Mouse (Mus musculus) adrenal gland, adult (tissue): ENCODE results near the gene Ssxb5.
"Not testable (repeated sequence)": the region's sequence is repeated elsewhere in the genome, so short reads cannot be mapped to it uniquely, and the experiment has no call there.

ENCODE experiments used
- DNase-seq, 2 experiments: peaks; one replicate each; pipeline ENCODE4 v3.0.0; 2022 to 2023; ENCODE audit warnings: low spot score in 1 of 2; ENCODE audit not compliant: inconsistent age in 2 of 2

Gene Ssxb5

DNA sequence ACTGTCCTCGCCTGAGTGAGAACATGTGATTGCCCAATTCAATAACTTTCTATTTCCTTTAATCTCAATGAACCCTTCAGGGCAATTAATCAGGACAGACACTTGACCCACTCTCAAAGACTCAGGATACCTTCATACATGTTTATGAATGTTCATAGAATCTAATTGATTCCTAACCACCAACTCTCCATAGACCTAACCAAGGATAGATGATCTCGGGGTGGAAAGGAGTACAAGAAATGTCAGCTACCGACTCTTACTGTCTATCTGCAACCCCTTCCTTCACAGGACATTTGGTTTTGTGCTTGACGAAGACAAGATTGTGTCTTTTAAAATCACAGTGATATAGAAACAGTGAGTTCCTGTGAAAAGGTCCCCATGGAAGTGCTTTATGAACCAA lies at the start of gene Ssxb5:
TSS of gene Ssxb5 (plus strand) at position 301 of the 400 bp plus-strand sequence.
- DNase-seq = not testable (repeated sequence)

DNA sequence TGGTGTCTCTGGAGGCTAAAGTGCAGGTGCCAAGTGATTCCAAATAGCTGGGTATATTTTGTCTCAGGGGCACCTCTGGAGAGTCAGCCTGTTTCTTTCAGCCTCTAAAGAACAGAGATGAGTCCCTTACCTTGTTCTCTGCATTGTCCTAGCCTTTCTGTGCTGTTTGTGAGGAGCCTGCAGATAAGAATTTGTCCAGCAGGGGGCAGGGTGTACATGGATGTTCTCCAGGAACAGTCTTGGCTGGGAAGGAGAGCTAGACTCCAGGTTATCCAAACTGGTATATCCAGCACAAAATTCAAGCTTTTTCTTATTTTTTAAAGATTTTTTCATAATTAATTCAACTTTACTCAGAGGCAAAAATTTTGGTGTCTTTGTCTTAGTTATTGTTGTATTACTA lies 28.6 kb downstream of the Ssxb5 start:
- DNase-seq = peak; percentile 16 to 69

DNA sequence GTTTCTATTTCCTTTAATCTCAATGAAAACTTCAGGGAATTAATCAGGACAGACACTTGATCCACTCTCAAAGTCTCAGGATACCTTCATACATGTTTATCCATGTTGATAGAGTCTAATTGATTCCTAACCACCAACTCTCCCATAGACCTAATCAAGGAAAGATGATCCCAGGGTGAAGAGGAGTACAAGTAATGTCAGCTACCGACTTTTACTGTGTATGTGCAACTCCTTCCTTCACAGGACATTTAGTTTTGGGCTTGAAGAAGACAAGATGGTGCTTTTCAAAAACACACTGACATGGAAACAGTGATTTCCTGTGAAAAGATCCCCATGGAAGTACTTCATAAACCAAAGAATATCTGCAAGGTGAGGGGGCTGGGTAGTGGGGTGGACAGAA lies 40.2 kb downstream of the Ssxb5 start, which contains the start of gene Gm6592:
TSS of gene Gm6592 (plus strand) at position 301 of the 400 bp plus-strand sequence.
- DNase-seq = no peak

DNA sequence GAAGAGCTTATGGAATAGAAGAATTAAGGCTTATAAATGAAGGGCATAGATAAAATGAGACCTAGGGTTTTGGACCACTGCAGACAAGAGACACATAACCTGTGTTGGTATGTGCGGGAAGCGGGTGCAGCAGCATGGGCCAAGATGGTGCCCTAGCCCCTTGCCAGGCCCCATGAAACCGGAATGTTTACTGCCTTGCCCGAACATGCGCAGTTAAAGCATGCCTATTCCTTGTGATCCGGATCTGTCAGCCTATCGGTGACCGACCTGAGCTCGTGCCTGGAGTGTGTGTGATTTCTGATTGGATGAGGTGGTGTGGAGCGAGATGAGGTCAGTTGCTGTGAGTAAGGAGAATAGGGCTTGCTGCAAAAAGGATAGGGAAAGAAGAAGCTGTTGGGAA lies 49.0 kb downstream of the Ssxb5 start:
- no peak for DNase-seq
